Mouse (Mus musculus) ES-E14 (cell line): Measurements from ENCODE around the gene Hbs1l.

Experiments
- ZC3H11A ChIP-seq: IDR thresholded peaks from 2 replicates; pipeline ENCODE4 v1.6.1; 2012; ENCODE audit warnings: low read depth, mild to moderate bottlenecking, inconsistent platforms, low read length, borderline replicate concordance
- ZNF384 ChIP-seq: IDR thresholded peaks from 2 replicates; pipeline ENCODE4 v1.6.1; 2012; ENCODE audit warnings: low read depth, low read length, inconsistent platforms

GRCm38 (mm10) chr10:21327605-21328135 is 31.9 kb downstream of the Hbs1l start:
- TF ChIP-seq ZC3H11A (no peak), ZNF384 (no peak)
